Mouse (Mus musculus): Measurements from ENCODE around the gene Arhgap15.

- TF ChIP-seq CTCF (IDR thresholded peaks at IDR 0.05; ENCODE audit: low read depth, low read length) (no peak), POLR2AphosphoS5 (IDR thresholded peaks at IDR 0.05; ENCODE audit: insufficient replicate concordance, low read depth, low read length) (no peak), GATA1 (IDR thresholded peaks at IDR 0.05; ENCODE audit: borderline replicate concordance, low read length) (no peak), TAL1 (conservative IDR thresholded peaks at IDR 0.05; ENCODE audit: low read depth, low read length) (no peak)
These were observed 57.5 kb downstream of the Arhgap15 start for GRCm38 (mm10) chr2:43805960-43806744.

Measured in G1E (cell line).